Mouse (Mus musculus) spleen, adult 2 months (tissue): ENCODE data around the gene Arpc5. TPM values are rescaled to one million over a fixed set of nuclear protein-coding genes. Genes with fewer than 3 reads are reported as not detected.

Source experiments
- DNase-seq, 2 experiments: peaks; one replicate each; pipeline versions ENCODE4 v3.0.0 to v3.0.0-alpha.2; 2012 to 2021; ENCODE audit warnings: low spot score in 2 of 2, low read depth in 1 of 2
- H3K27ac ChIP-seq: fragments of 200-500 bp; 2 replicates; pipeline ENCODE4 v1.5.1; 2012; ENCODE audit warnings: low read length, inconsistent platforms; ENCODE audit not compliant: insufficient read depth
- H3K27me3 ChIP-seq: fragments of 200-500 bp; 2 replicates; pipeline ENCODE4 v1.6.1; 2012; ENCODE audit warnings: mild to moderate bottlenecking, moderate library complexity, low read length, inconsistent platforms; ENCODE audit not compliant: control insufficient read depth, insufficient read depth
- H3K36me3 ChIP-seq: fragments of 200-500 bp; 2 replicates; pipeline ENCODE4 v1.6.1; 2012; ENCODE audit warnings: mild to moderate bottlenecking, low read length, inconsistent platforms; ENCODE audit not compliant: control insufficient read depth, insufficient read depth
- H3K4me1 ChIP-seq: fragments of 200-500 bp; 2 replicates; pipeline ENCODE4 v1.6.1; 2011; ENCODE audit warnings: inconsistent platforms; ENCODE audit not compliant: control insufficient read depth, insufficient read depth, insufficient read length
- H3K4me3 ChIP-seq: fragments of 200-500 bp; 2 replicates; pipeline ENCODE4 v1.5.1; 2011; ENCODE audit warnings: mild to moderate bottlenecking, inconsistent platforms; ENCODE audit not compliant: insufficient read depth, insufficient read length; ENCODE audit errors: extremely low read depth
- CTCF ChIP-seq: fragments of 200-500 bp; IDR thresholded peaks from 2 replicates; pipeline ENCODE4 v1.5.1; 2011; ENCODE audit warnings: mild to moderate bottlenecking, inconsistent platforms; ENCODE audit not compliant: insufficient read depth, insufficient read length, insufficient replicate concordance; ENCODE audit errors: extremely low read depth
- POLR2A ChIP-seq: fragments of 200-500 bp; IDR thresholded peaks from 2 replicates; pipeline ENCODE4 v1.6.1; 2011; ENCODE audit warnings: low read depth, low read length, inconsistent platforms
- WGBS: fragments of 180-500 bp; shearing (Covaris S2); methylation state at CpG from one replicate; pipeline ENCODE4 v1.1.7; 2018; 5-methylcytosine and 5-hydroxymethylcytosine counted together
- polyA plus RNA-seq: library from polyadenylated mRNA; depleted of rRNA; stranded (reverse); fragments of >200 nt; gene quantifications from 2 replicates; pipeline ENCODE4 v1.2.3, GENCODE M21; 2012; rRNA removed

The Arpc5 gene
- polyA plus RNA-seq, result 91.9 and 147 TPM in 2 replicates

- TF ChIP-seq CTCF (no peak), POLR2A (peak; percentile 96)
- Histone ChIP-seq H3K4me1 (no peaks in the 10 kb centered on the region), H3K36me3 (peaks cover 16% of the 10 kb centered on the region), H3K27me3 (no peaks in the 10 kb centered on the region; the same call in 1 of the 2 replicates), H3K4me3 (peak within 1 kb of the TSS; percentile 100), H3K27ac (peak within 1 kb of the TSS; percentile 98)
- peak; percentile 93 to 97 for DNase-seq
- WGBS, result under 1% methylated on average over 86 of the region's 86 CpGs
These were observed at the start of gene Arpc5, which contains the start of gene Rgl1 for GRCm38 (mm10) chr1:152766032-152766772. Gene Arpc5 (plus strand): TSS chr1:152766542. Gene Rgl1 (minus strand): TSS chr1:152766351.

GRCm38 (mm10) chr1:152717329-152717728 lies 49.0 kb upstream of the Arpc5 start:
- peaks cover 10% of the 10 kb centered on the region; the same call in 1 of the 2 replicates for H3K4me1 ChIP-seq
- TF ChIP-seq CTCF, result no peak
- TF ChIP-seq POLR2A, result no peak
- no peak for DNase-seq
- WGBS, result 91% methylated on average over 1 of the region's 1 CpGs
- H3K27ac ChIP-seq, result no peak overlapping the region
- no peaks in the 10 kb centered on the region for H3K36me3 ChIP-seq
- no peak overlapping the region for H3K4me3 ChIP-seq
- no peaks in the 10 kb centered on the region for H3K27me3 ChIP-seq

- H3K27me3 ChIP-seq, result no peaks in the 10 kb centered on the region
- H3K27ac ChIP-seq, result peak overlapping the region; percentile 42
- H3K4me3 ChIP-seq, result no peak overlapping the region
- TF ChIP-seq CTCF, result no peak
- no peak for TF ChIP-seq POLR2A
- DNase-seq, result no peak
- 32% methylated on average over 6 of the region's 6 CpGs for WGBS
- peaks cover 10% of the 10 kb centered on the region; the same call in 1 of the 2 replicates for H3K4me1 ChIP-seq
- H3K36me3 ChIP-seq, result no peaks in the 10 kb centered on the region
These were observed 48.1 kb upstream of the Arpc5 start for GRCm38 (mm10) chr1:152718200-152718599.

GRCm38 (mm10) chr1:152720969-152721368 lies 45.4 kb upstream of the Arpc5 start:
- TF ChIP-seq CTCF (no peak), POLR2A (no peak)
- 8% methylated on average over 4 of the region's 4 CpGs for WGBS
- Histone ChIP-seq H3K36me3 (no peaks in the 10 kb centered on the region), H3K4me3 (no peak overlapping the region), H3K27me3 (no peaks in the 10 kb centered on the region), H3K4me1 (peaks cover 10% of the 10 kb centered on the region; the same call in 1 of the 2 replicates), H3K27ac (peak overlapping the region; percentile 8; the same call in 1 of the 2 replicates)
- no peak for DNase-seq

- no peak for TF ChIP-seq POLR2A
- TF ChIP-seq CTCF, result no peak
- 78% methylated on average over 11 of the region's 11 CpGs for WGBS
These were observed 44.7 kb upstream of the Arpc5 start for GRCm38 (mm10) chr1:152721535-152722198.

GRCm38 (mm10) chr1:152724286-152724685 lies 42.1 kb upstream of the Arpc5 start:
- H3K27me3 ChIP-seq, result no peaks in the 10 kb centered on the region
- no peak for TF ChIP-seq POLR2A
- no peak for TF ChIP-seq CTCF
- H3K27ac ChIP-seq, result no peak overlapping the region
- H3K4me3 ChIP-seq, result no peak overlapping the region
- DNase-seq, result peak in 1 of 2 experiments; percentile 15
- no peaks in the 10 kb centered on the region for H3K36me3 ChIP-seq
- peaks cover 7% of the 10 kb centered on the region; the same call in 1 of the 2 replicates for H3K4me1 ChIP-seq

More at GRCm38 (mm10) chr1:152721535-152722198, 44.7 kb upstream of the Arpc5 start:
- Histone ChIP-seq H3K27me3 (no peaks in the 10 kb centered on the region), H3K4me3 (no peak overlapping the region), H3K27ac (peak overlapping the region; percentile 23; the same call in 1 of the 2 replicates), H3K36me3 (no peaks in the 10 kb centered on the region), H3K4me1 (peaks cover 10% of the 10 kb centered on the region; the same call in 1 of the 2 replicates)
- no peak for DNase-seq

- TF ChIP-seq POLR2A (no peak), CTCF (no peak)
- no peaks in the 10 kb centered on the region for H3K27me3 ChIP-seq
- no peak overlapping the region for H3K27ac ChIP-seq
- peaks cover 3% of the 10 kb centered on the region; the same call in 1 of the 2 replicates for H3K4me1 ChIP-seq
- no peaks in the 10 kb centered on the region for H3K36me3 ChIP-seq
- no peak overlapping the region for H3K4me3 ChIP-seq
- no peak for DNase-seq
- 76% methylated on average over 3 of the region's 3 CpGs for whole genome bisulfite sequencing
These were observed 40.2 kb upstream of the Arpc5 start for GRCm38 (mm10) chr1:152726095-152726494.
